Mouse (Mus musculus): ENCODE measurements at regions not wholly inside any gene's neighbourhood (a gene's known extent, or its start where the extent isn't known, plus 50 kb on each side); places are given as distances from the start of the nearest gene placed in this dataset.

DNA sequence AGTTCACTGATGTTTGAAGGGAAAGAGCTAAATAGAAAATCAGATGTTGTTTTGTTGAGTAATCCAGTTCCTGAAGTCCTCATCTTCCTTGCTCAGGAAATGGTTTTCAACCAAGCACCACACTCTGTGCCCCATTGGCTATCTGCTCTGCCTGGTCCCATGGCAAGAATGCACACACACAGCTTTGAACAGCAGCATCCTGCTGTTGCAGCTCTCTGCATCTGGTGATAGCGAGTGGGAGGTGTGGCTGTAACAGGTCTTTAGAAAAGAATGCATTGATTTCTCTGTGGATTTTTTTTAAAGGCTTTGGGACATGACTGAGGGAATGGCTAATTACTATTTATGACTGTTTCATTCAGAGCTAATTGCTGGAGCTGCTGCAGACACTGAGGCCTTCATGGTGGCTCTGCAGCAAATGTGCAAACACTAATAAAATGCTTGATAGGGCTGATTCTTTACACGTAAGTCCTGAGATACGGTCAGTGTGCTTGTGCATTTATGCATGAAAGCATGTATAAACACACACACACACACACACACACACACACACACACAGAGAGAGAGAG is 459.1 kb upstream of the Nrsn1 start:
- TF ChIP-seq CTCF (IDR thresholded peaks at IDR 0.05; ENCODE audit: insufficient read depth, low read length) (no peak), POLR2A (IDR thresholded peaks at IDR 0.05; ENCODE audit: borderline replicate concordance, extremely low read depth, low read depth, low read length) (no peak)

All from lung, adult 2 months (tissue).